Mouse (Mus musculus): ENCODE measurements around the gene Prnd.

Prnd gene

GRCm38 (mm10) chr2:131950598-131951095 is at the start of gene Prnd:
Gene Prnd, plus strand, starts transcription at chr2:131950861.
- DNase-seq (ENCODE audit: inconsistent ontology term), result peak; percentile 49

- peak; percentile 44 for DNase-seq (ENCODE audit: inconsistent ontology term)
These were observed 48.2 kb upstream of the Prnd start for GRCm38 (mm10) chr2:131902423-131902822.

GRCm38 (mm10) chr2:131902867-131903266 is 47.8 kb upstream of the Prnd start:
- DNase-seq (ENCODE audit: inconsistent ontology term), result peak; percentile 76

GRCm38 (mm10) chr2:131905025-131905424 is 45.6 kb upstream of the Prnd start:
- DNase-seq (ENCODE audit: inconsistent ontology term), result no peak

GRCm38 (mm10) chr2:131905776-131906175 is 44.9 kb upstream of the Prnd start:
- no peak for DNase-seq (ENCODE audit: inconsistent ontology term)

- DNase-seq (ENCODE audit: inconsistent ontology term), result no peak
These were observed 44.4 kb upstream of the Prnd start for GRCm38 (mm10) chr2:131906266-131906665.

- DNase-seq (ENCODE audit: inconsistent ontology term), result no peak
These were observed 43.8 kb upstream of the Prnd start for GRCm38 (mm10) chr2:131906846-131907245.

- no peak for DNase-seq (ENCODE audit: inconsistent ontology term)
These were observed 43.4 kb upstream of the Prnd start for GRCm38 (mm10) chr2:131907311-131907710.

GRCm38 (mm10) chr2:131908351-131908861 is 42.3 kb upstream of the Prnd start:
- DNase-seq (ENCODE audit: inconsistent ontology term), result no peak

GRCm38 (mm10) chr2:131908906-131909305 is 41.8 kb upstream of the Prnd start:
- DNase-seq (ENCODE audit: inconsistent ontology term), result no peak

GRCm38 (mm10) chr2:131909683-131910572 is 40.7 kb upstream of the Prnd start, which contains the start of the genes Prnp and Prn:
Gene Prnp, plus strand, starts transcription at chr2:131909928.
Gene Prn, plus strand, starts transcription at chr2:131909957.
- peak; percentile 99 for DNase-seq (ENCODE audit: inconsistent ontology term)

GRCm38 (mm10) chr2:131910847-131911246 is 39.8 kb upstream of the Prnd start:
- DNase-seq (ENCODE audit: inconsistent ontology term), result no peak

GRCm38 (mm10) chr2:131911341-131911740 is 39.3 kb upstream of the Prnd start:
- DNase-seq (ENCODE audit: inconsistent ontology term), result no peak

- DNase-seq (ENCODE audit: inconsistent ontology term), result no peak
These were observed 38.0 kb upstream of the Prnd start for GRCm38 (mm10) chr2:131912526-131913258.

GRCm38 (mm10) chr2:131932275-131932902 is 18.3 kb upstream of the Prnd start:
- DNase-seq (ENCODE audit: inconsistent ontology term), result no peak

- DNase-seq (ENCODE audit: inconsistent ontology term), result no peak
These were observed 17.6 kb upstream of the Prnd start for GRCm38 (mm10) chr2:131933013-131933412.

- DNase-seq (ENCODE audit: inconsistent ontology term), result no peak
These were observed 17.1 kb upstream of the Prnd start for GRCm38 (mm10) chr2:131933598-131933997.

GRCm38 (mm10) chr2:131934243-131934642 is 16.4 kb upstream of the Prnd start:
- DNase-seq (ENCODE audit: inconsistent ontology term), result no peak

- no peak for DNase-seq (ENCODE audit: inconsistent ontology term)
These were observed 15.1 kb upstream of the Prnd start for GRCm38 (mm10) chr2:131935390-131936105.

- no peak for DNase-seq (ENCODE audit: inconsistent ontology term)
These were observed 14.3 kb upstream of the Prnd start for GRCm38 (mm10) chr2:131936410-131936809.

Data from Muller cell, postnatal 12 days (primary cell).